Mouse (Mus musculus): ENCODE results near the gene Dazap1.

GRCm38 (mm10) chr10:80248971-80249640, 12.2 kb upstream of the Dazap1 start, which contains the start of gene Ndufs7:
- TF ChIP-seq CTCF (IDR thresholded peaks at IDR 0.05; ENCODE audit: low read depth), result no peak; the same call in 1 of the 2 replicates
- TF ChIP-seq EP300 (IDR thresholded peaks at IDR 0.05; ENCODE audit: low read depth), result peak; percentile 92; the same call in 1 of the 2 replicates
